Mouse (Mus musculus) right cerebral cortex, postnatal 25 days (tissue): ENCODE measurements around the gene Prr15l.

Source experiments
- DNase-seq: peaks from one replicate; pipeline ENCODE4 v3.0.0; 2022

Prr15l gene

DNA sequence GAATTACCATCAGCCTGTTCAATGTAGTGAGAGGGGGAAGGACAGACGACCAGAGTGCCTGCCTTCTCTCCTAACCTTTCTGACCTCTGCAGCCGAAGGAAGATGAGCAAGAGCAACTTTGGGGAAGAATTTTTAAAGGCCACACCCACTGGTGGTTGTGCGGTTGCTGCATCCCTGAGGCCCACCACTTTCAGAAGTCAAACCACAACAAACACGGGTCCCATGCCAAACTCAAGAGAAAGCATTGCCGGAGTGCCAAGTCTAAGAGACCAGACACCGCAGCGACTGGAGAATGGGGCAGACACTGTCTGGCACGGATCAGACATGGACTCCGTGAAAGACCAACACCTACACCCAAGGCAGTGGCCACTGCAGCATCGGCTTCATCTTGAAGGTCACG, 3.0 kb upstream of the Prr15l start:
- no peak for DNase-seq

DNA sequence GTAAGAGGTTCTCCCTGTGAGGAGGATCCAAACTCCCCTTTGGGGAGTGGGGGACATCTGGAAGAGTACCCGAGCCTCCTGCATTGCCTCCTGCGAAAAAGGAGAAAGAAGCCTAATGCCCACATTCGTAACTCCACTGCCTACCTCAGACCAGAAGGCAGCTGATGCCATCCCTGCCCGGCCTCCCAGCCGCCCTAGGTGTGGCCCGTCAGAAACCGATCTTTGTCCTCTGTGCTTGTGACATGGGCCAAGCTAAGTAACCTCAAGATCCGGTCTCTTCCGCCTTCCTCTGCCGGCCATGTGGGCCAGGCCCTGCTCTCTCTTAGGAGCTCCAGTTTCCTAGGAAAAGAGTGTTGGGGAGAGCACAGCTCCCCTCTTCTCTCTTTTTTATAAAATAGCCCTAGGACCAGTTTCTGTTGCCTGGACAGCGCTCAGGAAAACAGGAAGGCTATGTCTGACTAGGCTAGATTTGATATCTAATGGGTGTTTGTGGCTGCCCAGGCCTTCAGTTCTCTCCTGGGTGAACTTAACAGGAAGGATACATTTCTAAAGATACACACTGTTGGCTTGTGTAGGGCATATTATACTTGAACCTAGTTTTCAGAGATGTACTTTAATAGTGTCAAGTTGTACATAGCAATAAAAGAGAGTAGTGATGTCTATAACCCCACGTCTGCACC, 2.3 kb upstream of the Prr15l start:
- no peak for DNase-seq

DNA sequence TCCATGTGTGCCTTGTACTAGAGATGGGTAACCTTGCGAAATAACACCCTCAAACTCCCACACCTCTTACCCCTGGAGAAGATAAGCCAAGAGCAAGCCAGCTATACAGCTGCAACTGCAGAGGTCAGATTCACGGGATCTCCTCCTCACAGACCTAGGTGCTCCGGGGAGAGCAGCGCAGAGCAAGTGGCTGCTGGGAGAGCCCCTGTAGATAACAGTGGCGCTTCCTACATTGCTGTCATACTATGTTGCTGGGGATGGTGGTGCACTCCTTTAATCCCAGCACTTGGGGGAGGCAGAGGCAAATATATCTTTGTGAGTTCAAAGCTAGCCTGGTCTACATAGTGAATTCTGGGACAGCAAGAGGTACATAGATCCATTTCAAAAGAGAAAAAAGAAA, 1.3 kb upstream of the Prr15l start:
- DNase-seq, result no peak

DNA sequence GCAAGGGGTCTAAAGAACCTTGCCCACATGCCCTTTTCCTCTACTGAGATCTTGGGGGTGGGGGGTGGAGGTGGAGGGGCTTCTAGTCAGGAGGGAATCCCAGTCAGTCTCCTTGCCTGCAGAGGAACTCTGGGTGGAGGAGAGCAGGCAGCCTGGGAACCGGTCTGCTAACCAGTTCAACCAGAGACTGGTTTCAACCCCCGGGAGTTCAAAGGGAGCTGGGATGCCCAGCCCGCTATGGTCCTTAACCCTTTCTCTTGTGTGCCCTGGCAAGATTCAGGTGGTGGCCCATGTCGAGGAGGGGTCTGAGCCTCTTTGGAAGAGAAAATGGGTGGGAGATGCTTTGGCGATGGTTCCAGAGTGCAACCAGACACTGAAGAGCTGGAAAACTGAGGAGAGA, 787 bp downstream of the Prr15l start:
- DNase-seq, result no peak

DNA sequence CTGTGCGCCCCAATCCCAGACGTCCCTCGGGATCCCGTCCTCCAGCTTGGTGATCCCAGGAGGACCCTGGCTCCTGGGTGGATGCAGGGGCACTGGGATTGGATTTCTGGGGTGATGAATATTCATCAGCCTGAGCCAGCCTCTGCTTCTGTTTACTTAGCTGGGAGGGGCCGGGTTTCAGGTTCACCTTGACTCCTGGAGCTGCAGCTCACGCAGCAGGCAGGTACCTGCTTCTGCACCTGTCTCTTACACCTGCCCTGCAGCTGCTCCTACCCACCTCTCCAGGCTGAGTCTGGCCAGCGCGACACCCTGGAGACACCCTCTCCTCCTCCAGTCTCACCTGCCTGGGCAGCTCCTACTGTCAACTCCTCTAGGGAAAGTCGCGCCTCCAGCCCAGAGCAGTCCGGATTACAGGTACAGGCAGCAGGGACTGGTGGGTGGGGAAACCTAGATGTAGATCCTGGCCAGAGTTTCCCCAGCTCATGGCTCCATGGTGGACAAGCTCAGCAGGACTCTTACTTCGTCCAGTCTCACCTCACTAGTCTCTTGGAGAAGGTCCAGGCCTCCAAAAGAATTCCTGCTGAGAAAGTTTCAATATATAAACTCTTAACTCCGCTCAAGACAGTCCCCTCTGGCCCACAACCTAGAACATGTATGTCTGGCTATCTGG, 1.3 kb downstream of the Prr15l start:
- no peak for DNase-seq

DNA sequence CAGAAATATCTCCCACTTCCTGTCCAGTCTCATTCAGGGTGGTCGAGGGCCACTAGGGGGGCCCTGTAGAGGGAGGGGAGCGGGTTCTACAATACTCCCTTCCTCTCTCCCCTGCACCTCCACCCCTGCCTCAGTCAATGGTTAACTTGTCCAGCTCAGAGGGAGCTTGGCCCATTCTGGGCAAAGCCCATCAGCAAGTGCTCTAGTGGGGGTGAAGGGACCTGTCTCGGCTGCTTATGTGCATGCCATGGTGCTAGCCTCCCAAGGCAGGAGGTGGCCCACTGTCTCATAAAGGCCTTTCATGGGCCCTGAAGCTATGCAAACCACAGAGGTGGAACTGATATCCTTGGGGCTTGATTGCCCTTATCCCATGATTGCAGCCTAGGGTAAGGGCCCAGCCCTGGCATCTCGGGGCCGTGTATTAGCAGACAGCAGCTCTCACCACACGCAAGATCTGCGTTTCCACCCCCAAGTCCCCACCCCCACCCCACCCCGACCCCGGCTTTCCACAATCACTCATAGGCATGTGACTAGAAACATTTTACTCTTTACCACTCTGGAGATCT, 1.9 kb downstream of the Prr15l start:
- no peak for DNase-seq

DNA sequence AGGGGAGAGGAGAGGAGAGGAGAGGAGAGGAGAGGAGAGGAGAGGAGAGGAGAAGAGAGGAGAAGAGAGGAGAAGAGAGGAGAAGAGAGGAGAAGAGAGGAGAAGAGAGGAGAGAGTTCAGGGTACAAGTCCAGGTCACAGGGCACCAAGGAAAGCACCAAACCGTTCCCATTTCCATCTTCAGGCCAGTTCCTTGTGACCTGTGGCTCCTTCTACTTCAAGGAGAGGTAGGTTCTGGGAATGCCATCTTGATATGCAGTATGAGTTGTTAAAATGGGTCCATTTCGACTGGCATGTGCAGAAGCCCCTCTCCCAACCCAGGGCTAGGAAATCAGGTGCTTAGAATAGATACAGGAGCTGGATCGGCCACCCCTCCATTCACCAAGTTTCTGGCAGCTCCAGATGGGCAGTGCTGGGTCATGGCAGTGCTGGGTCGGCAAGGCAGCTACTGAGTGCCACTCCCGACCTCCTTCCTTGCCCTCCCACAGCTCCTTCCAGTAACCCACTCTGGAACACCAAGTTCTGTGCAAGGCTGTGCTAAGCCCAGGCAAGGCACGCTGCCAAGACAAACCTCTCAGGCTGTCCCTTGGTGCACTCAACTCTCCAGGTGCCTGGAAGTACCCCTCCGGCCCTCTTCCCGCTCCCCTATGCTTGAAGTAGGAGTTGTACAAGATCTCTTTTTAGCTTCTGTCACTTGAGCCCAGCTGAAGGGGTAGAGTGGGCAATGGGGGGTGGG, 3.6 kb downstream of the Prr15l start:
- DNase-seq, result no peak

DNA sequence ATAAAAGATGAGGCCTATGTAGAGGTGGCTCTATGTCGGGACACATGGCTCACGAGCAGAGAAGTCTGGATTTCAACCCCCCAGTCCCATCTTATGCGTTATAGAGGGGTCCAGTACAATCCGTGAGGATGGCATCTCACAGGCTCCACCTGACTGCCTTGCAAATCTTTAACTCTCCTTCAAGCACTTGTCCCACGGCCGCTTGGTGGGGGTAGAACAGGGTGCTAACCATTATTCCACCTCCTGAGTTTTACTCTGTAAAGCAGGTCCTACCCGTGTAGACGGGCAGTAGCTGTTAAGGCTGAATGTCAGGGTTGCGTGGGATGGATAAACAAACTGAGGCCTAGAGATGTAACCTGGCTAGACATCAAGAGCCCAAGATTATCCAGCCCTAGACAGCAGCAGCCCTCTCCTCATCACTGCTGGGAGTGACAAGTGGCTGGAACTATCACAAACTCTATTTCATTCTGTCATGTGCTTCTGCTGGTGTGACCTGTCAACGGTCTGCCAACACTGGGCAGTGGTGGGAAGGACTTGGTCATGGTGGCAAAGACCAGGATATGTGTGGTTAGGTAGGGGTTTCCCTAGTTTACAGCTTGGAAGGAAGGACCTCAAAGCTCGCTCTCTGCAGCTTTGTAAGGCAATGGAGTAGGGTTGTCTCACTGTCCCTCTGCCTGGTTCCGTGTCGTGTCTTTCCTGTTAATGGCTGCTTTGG, 5.8 kb downstream of the Prr15l start:
- no peak for DNase-seq

DNA sequence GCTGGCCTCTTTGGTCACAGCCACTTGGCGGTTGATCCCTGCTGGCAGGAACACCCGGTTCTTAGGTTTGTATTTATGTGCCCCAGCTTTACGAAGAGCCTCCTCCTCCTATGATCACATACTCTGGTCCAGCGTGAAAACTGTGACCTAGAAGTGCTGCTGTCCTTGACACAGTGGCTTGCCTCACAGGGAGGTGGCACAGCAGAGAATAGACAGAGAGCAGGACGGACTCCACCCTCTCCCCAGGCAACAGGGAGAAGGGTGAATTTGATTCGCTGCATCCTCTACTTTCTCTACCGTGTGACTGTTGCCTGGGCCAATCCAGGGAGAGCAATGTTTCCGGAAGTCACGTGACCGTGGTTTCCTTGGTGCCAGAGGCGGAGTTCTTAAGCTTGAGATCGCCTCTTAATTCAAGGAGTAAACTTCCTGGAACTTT, 7.0 kb downstream of the Prr15l start:
- DNase-seq, result no peak

DNA sequence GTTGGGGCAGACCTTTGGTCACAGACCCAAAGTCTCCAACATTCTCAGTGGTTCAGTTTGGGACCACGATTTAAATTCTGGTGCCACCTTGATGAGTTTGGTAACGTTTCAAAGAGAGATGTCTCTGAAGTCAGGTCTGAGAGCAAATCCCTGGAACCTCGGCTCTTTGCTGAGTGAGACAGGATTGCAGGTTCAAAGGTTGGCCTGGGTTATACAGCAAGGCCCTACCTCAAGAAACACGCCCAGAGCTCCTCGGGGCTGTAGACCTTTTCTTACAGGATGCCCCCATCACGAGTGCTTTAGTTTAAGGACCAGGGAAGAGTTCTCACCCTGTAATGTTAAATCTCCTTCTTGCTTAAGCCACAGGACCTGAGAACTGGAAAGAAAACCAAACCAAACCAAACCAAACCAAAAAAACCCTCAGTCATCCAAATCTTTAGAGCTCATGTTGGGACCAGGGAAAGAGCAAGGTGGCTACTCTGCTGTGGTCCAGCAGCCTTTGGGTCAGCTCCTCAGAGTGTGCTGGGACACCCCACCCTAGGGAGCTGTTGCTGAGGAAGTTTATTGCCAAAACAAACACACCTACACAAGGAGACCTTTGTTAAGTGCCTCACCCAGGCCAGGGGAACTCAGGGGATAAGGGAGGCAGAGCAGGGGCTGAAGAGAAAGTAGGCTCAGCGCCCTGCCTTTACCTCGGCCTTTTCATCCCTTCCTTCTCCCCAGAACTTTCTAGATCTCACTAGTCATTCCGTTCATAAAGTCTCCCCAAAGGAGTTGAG, 8.2 kb downstream of the Prr15l start:
- DNase-seq, result no peak

DNA sequence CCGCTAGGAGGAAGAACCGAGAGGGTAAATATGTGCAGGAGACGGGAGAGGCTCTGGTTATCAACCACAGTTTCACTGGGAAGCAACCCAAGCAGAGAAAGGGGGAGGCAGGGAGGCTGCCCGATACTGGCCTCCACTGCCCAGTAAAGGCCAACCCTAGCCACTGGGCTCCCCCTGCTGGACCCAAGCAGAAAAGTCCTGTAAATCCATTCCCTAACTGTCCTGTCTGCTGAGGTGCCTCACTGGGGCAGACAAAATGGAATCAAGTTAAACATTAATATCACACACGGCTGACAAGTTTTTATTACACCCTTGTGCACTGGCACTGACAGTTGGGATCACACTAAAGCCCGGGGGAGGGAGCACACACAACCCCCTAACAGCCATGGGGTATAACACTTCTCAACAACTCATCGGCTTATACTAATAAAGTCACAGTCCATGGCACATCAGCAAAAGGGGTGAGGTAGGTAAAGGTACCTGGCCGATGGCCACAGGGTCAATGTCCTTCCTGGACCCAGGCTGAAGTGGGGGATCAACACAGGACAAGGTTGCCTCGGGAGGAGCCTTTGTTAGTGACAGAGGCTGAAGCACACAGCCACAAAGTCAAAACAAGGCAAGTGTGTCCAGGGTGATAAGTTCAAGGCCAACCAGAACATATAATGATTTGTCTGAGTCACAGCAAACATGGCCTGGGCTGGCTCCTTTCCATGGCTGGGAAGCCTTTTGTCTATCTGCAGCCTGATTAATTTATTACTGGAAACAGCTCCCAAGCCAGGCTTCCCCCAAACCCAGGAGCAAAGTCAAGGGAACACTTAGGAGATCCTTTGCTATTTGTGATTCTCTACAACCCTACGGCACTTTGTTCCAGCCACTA, 9.9 kb downstream of the Prr15l start:
- no peak for DNase-seq

DNA sequence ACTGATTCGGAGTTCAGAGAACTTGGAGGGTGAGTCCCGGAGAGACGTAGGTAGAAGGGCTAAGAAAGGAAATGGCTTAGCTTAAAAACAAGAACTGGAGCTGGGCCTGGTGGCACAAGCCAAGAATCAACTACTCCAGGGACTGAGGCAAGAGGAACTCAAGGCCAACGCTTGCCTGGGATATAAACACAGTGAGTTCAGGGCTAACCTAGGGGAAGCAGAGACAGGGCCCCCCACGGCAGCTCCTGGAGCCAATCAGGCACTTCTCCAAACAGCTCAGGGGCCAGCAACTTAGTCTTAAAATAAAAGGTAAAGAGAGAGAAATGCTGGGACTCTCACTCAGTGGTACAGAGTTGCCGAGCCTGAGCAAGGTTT, 10.5 kb downstream of the Prr15l start:
- DNase-seq, result no peak

DNA sequence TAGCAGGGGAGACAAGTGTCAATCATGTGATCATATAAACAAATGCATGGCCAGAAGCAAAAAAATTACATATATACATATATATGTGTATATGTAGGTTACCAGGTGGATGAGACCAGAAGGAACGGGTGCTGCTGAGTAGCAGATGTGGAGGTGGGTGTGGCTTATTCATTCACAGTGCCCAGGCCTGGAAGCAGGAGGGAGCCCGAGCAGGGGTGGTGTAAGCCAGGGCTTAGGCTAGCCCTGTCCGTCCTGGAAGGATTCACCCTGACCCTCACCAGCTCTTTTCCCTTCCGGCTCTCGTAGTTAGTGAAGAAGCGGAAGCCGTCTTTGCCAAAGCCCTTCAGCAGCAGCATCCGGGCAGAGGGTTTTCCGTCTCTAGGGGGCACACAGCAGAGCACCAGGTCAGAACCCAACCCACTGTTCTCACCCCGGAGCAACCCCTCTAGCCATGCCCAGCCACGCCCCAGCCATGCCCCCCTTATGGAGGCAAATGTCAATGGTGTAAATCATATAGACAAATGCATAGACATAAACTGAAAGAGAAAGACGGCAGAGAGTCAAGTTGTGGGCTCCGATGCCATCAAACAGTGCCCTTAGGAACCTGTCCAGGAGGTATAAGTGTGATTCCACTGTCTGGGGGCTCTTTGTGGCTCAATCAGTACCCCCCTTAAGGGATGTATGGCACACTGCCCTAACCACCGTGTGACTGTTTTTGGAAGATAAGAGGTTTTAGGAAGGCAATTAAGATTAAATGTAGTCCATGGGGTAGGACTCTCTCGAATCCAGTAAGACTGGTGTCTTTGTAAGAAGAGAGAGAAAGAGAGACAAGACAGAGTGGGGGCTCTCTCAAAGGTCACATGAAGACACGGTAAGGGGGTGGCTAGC, 12.9 kb downstream of the Prr15l start:
- DNase-seq, result no peak

DNA sequence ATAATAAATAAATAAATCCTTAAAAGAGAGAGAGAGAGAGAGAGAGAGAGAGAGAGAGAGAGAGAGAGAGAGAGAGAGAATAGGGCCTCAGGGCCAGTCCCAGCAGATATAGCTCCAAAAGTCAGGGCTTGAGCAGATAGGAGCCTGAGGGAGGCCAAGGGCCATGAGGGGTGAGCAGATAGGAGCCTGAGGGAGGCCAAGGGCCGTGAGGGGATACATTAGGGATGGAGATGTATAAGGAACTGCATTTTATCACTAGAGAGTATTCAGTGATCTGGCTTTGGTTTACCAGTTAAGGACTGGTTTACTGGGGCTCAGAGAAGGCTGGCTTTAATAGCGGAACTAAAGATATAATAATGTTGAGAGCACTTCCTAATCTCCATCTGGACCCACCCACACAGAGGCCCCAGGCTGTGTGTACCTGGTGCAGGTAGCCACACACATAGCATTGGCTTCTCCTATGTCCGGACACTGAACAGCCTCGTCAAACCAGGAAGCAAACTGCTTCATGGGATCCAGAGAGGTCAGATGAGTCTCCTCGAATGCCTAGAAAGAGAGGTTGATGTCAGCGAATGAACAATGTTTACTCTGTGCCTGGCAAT, 14.2 kb downstream of the Prr15l start:
- no peak for DNase-seq

DNA sequence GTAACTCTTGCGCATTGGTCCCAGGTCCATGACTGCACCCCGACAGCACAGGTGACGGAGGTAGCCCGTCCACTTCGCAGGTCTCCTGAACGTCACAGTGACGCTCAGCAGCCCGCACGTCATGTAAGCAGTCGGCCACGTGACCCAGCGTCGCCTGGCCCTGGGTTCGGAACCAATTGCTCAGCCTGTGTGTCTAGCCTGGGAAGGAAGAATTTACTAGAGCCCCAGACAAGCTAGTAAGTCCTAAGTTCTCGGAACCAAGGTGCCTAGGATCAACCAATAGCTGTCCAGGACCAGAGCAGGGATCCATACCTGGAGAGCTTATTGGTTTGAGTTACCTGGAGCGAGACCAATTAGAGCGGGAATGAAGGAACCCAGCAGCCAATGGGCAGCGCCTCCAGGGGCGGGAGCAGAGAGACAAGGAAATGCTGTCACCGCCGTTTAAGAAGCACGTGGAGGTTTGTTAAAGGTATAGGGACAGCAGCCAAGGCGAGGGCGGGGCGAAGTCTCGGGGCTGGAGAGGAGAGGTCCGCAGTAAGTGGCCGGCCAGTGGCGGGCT, 15.9 kb downstream of the Prr15l start, which contains the start of gene Pnpo:
TSS of gene Pnpo (minus strand) at position 241 of the 559 bp plus-strand sequence.
- peak; percentile 91 for DNase-seq

DNA sequence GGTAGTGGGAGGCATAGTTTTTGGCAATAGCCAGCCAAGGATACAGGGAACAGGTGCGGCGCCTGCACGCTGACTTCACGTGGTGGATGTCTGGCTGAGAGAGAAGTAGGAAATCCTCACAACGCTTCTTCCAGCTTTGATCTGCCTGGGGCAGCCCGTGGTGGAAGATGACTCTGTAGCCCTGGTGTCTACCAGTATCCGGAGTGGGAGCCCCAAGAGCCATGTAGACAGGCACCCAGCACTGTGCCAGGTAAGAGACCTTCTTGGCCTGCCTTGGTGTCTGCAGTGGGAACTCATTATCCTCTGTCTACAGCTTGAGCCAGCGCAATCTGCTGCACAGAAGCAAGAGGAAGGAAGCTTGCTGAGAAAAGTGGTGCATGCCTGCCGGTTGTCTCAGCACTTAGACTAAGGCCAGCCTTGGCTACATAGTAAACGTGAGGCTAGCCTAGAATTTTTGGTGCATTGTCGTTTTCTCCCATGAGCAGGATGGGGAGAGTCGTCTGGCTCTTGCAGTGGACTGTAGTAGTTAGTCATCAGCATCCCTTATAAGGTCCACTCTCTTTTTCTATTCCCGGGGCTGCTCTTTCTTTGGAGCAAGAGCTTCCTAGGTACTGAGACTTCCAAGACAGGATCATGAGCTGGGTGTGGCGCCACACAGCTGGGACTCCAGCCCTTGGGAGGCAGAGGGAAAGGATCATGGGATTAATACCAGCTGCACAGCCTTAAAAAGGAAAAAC, 17.1 kb downstream of the Prr15l start:
- no peak for DNase-seq

DNA sequence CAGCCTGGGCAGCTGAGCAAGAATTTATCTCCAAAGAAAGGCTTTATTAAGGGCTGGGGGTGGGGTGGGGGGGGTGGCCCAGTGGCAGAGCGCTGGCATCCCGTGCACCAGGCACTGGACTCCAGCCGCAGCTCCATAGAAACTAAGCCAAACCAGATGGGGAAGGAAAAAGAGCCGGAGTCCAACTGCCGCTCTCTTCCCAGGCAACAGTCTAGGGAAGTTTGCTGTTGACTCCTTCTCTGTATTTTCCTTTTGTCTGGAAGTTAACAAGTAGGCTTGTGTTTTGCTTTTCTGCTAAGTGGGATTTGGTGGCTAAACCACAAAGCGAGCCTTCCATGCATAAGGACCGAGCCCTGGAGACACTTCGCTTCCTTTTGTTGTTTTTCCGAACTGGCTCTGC, 18.6 kb downstream of the Prr15l start:
- DNase-seq, result no peak

DNA sequence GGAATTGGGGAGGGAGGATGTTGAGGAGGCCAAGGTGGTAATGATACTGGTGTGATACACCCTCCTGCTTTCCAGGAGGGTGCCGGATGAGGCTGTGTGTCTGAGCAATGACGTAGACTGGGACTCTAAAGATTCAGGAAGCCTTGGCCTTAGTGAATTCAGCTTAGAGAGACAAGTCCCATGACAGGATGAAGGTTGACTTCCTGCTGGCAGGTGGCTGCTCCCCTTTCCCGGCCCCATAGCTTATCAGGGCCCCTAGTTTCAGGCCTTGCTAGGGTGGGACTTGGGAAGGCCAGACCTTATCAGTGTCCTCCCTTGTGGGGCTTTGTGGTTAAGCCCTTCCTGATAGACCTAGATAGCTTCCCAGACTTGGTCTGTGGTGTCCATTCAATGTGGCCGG, 19.9 kb downstream of the Prr15l start:
- no peak for DNase-seq

DNA sequence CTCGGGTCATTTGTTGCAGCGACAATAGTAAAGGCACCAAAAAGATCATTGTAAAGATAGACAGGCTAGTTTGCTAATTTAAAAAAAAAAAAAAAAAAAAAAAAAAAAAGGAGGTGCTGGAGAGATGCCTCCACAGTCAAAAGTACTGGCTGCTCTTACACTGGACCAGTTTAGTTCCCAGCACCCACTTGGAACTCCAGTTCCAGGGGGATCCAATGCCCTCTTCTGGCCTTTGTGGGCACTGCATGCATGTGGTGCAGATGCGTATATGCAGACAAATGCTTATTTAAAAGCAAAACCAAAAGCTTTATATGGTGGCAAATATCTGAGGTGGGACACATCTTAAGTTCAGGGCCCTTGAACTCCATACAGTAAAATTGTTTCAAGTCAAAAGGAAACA, 22.9 kb downstream of the Prr15l start:
- no peak for DNase-seq
